Mouse (Mus musculus) ovary, postnatal 10 days (tissue): ENCODE data around the gene Apoe.

ENCODE experiments used
- DNase-seq: peaks from one replicate; pipeline ENCODE4 v3.0.0; 2022; ENCODE audit warnings: low spot score

The Apoe gene

DNA sequence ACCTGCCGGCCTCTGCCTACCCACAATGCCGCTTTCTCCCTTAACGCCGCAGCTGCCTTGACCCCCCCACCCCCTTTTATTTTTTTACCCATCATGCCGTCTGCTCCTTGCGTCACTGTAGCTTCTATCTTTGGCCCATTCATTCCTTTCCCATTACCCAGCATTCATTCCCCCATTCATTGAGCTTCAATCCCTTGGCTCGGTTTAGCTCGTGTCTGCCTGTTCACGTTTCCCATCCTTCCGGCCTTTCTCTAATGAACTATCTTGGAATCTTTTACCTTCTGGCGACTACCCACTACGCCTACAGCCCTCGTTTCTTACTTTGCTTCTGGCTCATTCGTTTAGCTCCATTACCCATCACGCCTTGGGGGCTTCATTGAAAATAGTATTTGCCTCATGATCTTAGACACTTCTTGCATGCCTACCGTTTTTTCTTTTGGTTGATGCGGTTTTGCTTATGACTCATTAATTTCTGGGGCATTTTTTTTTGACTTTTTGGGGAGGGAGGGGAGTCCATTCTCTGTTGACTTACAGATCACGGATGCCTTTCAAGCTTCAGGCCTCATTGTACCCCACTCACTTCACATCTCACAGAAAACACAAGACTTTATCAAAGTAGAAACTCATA, 17.2 kb upstream of the Apoe start:
- DNase-seq, result no peak

DNA sequence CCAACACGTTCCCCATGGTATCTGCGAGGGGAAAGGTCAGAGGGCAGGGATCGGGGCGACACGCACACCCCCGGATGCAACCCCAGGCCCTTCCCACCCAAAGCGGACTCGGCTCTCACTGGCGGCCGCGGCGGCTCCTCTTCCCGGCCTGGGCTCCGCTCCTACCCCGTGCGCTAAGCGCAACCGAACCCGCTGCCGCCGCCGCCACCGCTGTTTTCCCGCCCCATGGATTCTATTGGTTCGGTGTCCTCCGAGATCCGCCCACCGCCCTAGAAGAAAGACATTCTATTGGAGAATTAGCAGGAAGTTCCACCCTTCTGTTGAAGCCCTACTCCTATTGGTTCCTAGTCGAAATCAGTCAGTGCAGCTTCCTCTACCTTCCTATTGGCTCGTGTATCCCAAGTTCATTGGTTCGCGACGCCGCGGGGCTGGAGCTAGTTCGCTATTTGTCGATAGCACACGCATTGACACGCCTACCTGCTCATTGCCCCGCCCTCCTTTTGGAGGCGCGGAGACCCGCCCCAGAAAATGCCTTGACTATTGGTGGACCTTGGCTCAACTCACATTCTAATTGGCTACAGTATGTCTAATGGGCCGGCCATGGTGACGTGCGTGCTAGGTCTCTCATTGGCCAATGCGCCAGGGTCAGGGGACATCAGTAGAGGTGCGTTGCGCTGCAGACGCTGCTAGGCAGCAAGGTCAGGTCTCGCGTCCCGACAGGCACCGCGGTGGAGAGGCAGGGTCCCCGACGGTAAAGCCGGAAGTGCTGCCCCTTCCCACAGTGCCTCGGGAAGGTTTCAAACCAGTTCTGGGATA, 16.5 kb upstream of the Apoe start, which contains the start of gene Tomm40:
Tomm40 (minus strand) TSS at position 200 of the 816 bp plus-strand sequence.
- DNase-seq, result peak; percentile 88

- no peak for DNase-seq
These were observed 15.8 kb upstream of the Apoe start for GRCm38 (mm10) chr7:19714836-19715235.

- no peak for DNase-seq
These were observed 14.6 kb upstream of the Apoe start for GRCm38 (mm10) chr7:19713598-19713997.

GRCm38 (mm10) chr7:19713196-19713595, 14.2 kb upstream of the Apoe start:
- DNase-seq, result no peak

GRCm38 (mm10) chr7:19712414-19712813, 13.4 kb upstream of the Apoe start:
- DNase-seq, result no peak

DNA sequence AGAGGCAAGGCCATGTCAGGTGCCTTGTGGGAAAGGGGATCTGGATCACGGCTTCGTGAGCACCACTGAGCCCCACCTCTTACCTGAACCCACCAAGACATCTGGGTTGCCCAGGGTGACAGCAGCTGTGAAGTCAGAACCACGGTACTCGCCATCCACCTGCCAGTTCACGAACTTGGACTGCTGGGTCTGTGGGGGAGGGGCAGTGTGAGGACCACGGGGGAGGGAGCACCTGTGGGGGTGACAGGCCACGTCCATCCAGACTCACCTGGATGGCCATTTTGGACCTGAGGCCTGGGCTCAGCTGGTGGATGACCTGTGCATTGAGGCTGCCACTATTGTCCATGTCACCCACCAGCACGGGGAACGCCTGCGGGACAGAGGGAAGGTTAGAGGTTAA, 11.7 kb upstream of the Apoe start:
- DNase-seq, result no peak

GRCm38 (mm10) chr7:19705271-19705670, 6.3 kb upstream of the Apoe start:
- no peak for DNase-seq

- no peak for DNase-seq
These were observed 5.5 kb upstream of the Apoe start for GRCm38 (mm10) chr7:19704475-19704874.

GRCm38 (mm10) chr7:19702859-19703555, 4.0 kb upstream of the Apoe start:
- DNase-seq, result no peak

DNA sequence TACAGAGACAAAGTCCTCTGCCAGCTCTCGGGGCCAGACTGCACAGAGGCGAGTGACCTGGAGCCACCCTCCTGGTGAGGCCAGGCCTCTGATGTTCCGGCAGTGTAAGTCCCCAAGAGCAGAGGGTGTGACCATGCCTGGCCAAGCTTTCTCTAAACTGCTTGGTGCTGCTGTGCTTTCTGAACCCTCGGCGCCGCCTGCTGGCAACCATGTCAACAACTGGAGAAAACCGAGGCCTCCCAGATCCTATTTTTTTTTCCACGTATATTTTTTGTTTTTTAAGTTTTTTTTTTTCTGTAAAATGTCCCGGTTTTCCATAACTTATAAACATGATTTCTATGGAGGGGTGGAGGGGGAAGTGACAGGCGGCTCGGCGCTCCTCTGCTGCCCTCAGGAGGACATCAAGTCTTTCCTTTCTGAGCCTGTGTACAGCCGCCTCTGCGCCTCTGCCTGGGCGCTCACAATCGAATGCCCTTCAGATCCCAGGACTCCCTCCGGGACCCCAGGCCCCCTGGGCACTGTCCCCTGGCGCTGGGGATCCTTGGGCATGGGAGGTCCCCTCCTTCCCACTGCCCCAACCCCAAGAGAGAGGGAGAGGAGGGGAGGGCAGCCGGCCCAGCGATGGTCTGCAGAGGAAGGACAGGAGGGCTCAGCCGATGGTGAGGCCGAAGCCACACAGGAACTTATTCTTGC, 2.2 kb upstream of the Apoe start:
- DNase-seq, result no peak

DNA sequence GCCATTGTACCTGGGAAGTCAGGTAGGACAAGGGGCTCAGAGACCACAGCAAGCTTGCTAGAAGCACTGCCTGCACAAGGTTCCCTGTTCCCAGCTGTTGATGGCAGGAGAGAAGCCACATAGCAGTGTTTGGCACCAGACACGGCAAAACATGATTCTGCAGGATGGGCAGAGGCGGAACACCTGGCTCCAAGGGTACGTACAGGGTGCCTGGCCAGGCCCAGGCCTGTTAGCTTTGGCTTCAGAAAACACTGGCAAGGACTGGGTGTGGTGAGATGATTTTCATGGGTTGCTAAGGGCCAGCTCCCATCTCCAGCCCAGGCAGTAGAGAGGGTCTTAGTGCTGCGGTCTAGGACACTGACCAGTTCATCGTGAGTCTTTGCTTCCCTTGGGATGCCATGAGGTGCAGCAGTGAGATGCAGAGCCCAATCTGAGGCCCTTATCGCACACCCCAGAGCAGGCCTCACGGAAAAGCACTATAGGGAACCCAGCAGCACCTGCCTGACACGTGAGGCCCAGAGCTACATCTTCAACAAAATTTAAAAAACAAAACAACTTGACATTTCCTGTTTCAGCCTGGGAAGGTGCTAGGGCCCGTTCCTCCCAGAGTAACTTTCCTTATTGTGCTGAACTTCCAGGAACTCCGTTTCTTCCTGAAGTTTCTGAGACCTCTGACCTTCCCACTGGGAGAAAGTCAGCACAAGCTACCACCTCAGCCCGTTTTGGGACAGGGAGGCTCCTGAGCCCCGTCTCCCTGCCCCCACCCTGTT, 1.5 kb upstream of the Apoe start:
- DNase-seq, result no peak

GRCm38 (mm10) chr7:19699827-19700148, 800 bp upstream of the Apoe start:
- no peak for DNase-seq

- DNase-seq, result no peak
These were observed 760 bp downstream of the Apoe start for GRCm38 (mm10) chr7:19697949-19698906.

GRCm38 (mm10) chr7:19696336-19696873, 2.6 kb downstream of the Apoe start:
- DNase-seq, result no peak

GRCm38 (mm10) chr7:19695881-19696280, 3.1 kb downstream of the Apoe start:
- DNase-seq, result no peak

DNA sequence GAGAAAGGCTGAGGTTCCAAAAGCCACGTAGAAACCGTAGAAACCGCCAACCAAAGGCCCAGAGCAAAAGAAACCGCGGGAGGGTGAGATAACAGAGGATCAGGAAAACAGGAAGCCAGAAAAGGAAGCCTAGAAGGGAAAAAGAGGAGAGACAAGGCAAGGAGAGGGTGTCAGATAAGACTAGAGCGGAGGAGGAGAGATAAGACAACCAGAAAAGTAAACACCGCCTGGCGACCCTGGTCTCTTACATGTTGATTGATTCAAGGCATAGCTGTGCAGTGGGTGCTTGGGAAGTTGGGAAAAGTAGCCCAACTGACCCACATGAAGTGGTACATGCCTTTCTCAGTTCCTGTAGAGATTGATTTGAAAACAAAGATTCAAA, 3.8 kb downstream of the Apoe start:
- DNase-seq, result no peak

GRCm38 (mm10) chr7:19694336-19695212, 4.4 kb downstream of the Apoe start:
- DNase-seq, result no peak

DNA sequence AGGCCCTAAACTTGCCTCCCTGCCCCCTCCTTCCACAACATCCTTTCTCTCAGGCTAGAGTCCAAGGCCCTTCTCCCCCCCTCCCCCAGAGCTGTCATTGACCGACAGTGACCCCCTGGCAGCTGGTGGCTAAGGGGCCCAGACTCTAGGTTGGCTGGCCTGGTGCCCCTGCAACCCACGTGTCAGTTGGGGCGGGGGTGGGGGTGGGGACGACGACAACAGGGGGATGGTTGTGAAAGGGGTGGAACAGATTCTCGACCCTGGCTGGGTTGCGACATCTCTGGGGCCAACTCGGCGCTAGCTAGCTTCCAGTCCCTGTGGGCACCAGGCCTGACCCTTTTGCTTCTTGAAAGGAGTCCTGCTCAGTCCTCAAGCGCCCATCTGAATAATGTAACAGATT, 5.6 kb downstream of the Apoe start:
- DNase-seq, result no peak
